Mouse (Mus musculus) thymus, adult 18-20 months (tissue): ENCODE measurements at regions not wholly inside any gene's neighbourhood (a gene's known extent, or its start where the extent isn't known, plus 50 kb on each side); places are given as distances from the start of the nearest gene placed in this dataset.

Experiments
- DNase-seq, 2 experiments: peaks; one replicate each; pipeline ENCODE4 v3.0.0; 2022; ENCODE audit warnings: mixed read lengths in 2 of 2

GRCm38 (mm10) chr2:172777774-172778173 lies 162.3 kb downstream of the Bmp7 start:
- no peak for DNase-seq

GRCm38 (mm10) chr2:172779096-172779495 lies 161.0 kb downstream of the Bmp7 start:
- no peak for DNase-seq

GRCm38 (mm10) chr2:172782686-172783085 lies 157.4 kb downstream of the Bmp7 start:
- no peak for DNase-seq

GRCm38 (mm10) chr2:172786297-172786696 lies 153.8 kb downstream of the Bmp7 start:
- no peak for DNase-seq

GRCm38 (mm10) chr2:172787203-172787944 lies 152.7 kb downstream of the Bmp7 start:
- DNase-seq: no peak

GRCm38 (mm10) chr2:172789260-172789659 lies 150.9 kb downstream of the Bmp7 start:
- DNase-seq: no peak

- no peak for DNase-seq
Measured at GRCm38 (mm10) chr2:172792555-172792954, 147.6 kb downstream of the Bmp7 start.

- DNase-seq: peak; percentile 26 to 55
Measured at GRCm38 (mm10) chr2:172793991-172794390, 146.1 kb downstream of the Bmp7 start.

- DNase-seq: no peak
Measured at GRCm38 (mm10) chr2:172794771-172795170, 145.3 kb downstream of the Bmp7 start.

GRCm38 (mm10) chr2:172796104-172796503 lies 144.0 kb downstream of the Bmp7 start:
- DNase-seq: no peak

GRCm38 (mm10) chr2:172796955-172797354 lies 143.2 kb downstream of the Bmp7 start:
- DNase-seq: no peak

- no peak for DNase-seq
Measured at GRCm38 (mm10) chr2:172799951-172800350, 140.2 kb downstream of the Bmp7 start.

GRCm38 (mm10) chr2:172800801-172801200 lies 139.3 kb downstream of the Bmp7 start:
- DNase-seq: no peak

- no peak for DNase-seq
Measured at GRCm38 (mm10) chr2:172801804-172802203, 138.3 kb downstream of the Bmp7 start.

- DNase-seq: no peak
Measured at GRCm38 (mm10) chr2:172807446-172807845, 132.7 kb downstream of the Bmp7 start.

- no peak for DNase-seq
Measured at GRCm38 (mm10) chr2:172809306-172809705, 130.8 kb downstream of the Bmp7 start.

GRCm38 (mm10) chr2:172813319-172813718 lies 126.8 kb downstream of the Bmp7 start:
- no peak for DNase-seq

GRCm38 (mm10) chr2:172813906-172814305 lies 126.2 kb downstream of the Bmp7 start:
- DNase-seq: no peak

GRCm38 (mm10) chr2:172815146-172815545 lies 125.0 kb downstream of the Bmp7 start:
- no peak for DNase-seq

- peak; percentile 47 to 48 for DNase-seq
Measured at GRCm38 (mm10) chr2:172817058-172817745, 122.9 kb downstream of the Bmp7 start.
